Mouse (Mus musculus): Measurements from ENCODE around the gene Gm20708. TPM values are rescaled to one million over a fixed set of nuclear protein-coding genes. Genes with fewer than 3 reads are reported as not detected.

Gene Gm20708
- polyA plus RNA-seq, 1 experiment from 2014 or later = 0.16 TPM

GRCm38 (mm10) chr11:117768725-117769682 lies 40.5 kb upstream of the Gm20708 start:
- no peak overlapping the region for H3K27ac ChIP-seq (replicated peaks; ENCODE audit: low read depth, low read length)
- no peak overlapping the region for H3K4me2 ChIP-seq (ENCODE audit: low read depth, severe bottlenecking)
- H3K36me3 ChIP-seq (ENCODE audit: control insufficient read depth, insufficient read depth, low read length) = peaks cover 10% of the 10 kb centered on the region; the same call in 1 of the 2 replicates
- H3K9me3 ChIP-seq (ENCODE audit: control insufficient read depth, low read length) = no peaks in the 10 kb centered on the region
- H3K4me3 ChIP-seq (ENCODE audit: low read depth, low read length) = no peak overlapping the region
- H3K9ac ChIP-seq (ENCODE audit: low read length) = no peak overlapping the region
- DNase-seq (ENCODE audit: low spot score) = no peak
- H3K27me3 ChIP-seq (ENCODE audit: control insufficient read depth, insufficient read depth, low read length) = no peaks in the 10 kb centered on the region
- WGBS = 87% methylated on average over 20 of the region's 20 CpGs
- no peak for ATAC-seq (ENCODE audit: insufficient number of reproducible peaks, low FRiP score, low TSS enrichment, low read depth)
- H3K4me1 ChIP-seq (ENCODE audit: control insufficient read depth, insufficient read depth, low read length) = no peaks in the 10 kb centered on the region

DNA sequence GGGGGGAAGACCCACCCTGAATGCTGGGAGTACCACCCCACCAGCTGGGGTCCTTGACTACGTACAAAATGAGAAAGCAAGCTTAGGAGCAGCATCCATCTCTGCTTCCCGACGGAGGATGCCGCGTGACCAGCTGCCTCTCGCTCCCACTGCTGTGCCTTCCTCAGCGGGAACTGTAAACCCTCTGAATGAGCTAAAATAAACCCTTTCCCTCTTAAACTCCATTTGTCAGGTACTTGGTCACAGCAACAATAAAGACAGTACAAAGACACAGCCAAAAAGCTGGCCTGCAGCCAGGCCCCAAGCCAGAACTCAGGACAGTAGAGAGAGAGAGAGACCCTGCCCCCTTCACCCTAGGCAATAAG lies 39.8 kb upstream of the Gm20708 start:
- no peak overlapping the region for H3K9ac ChIP-seq (ENCODE audit: low read length)
- no peak overlapping the region for H3K4me2 ChIP-seq (ENCODE audit: low read depth, severe bottlenecking)
- ATAC-seq (ENCODE audit: insufficient number of reproducible peaks, low FRiP score, low TSS enrichment, low read depth) (no peak), DNase-seq (ENCODE audit: low spot score) (no peak)
- H3K27ac ChIP-seq (replicated peaks; ENCODE audit: low read depth, low read length) = no peak overlapping the region
- H3K4me1 ChIP-seq (ENCODE audit: control insufficient read depth, insufficient read depth, low read length) = no peaks in the 10 kb centered on the region
- 93% methylated on average over 7 of the region's 7 CpGs for whole genome bisulfite sequencing
- peaks cover 6% of the 10 kb centered on the region; the same call in 1 of the 2 replicates for H3K36me3 ChIP-seq (ENCODE audit: control insufficient read depth, insufficient read depth, low read length)
- no peak overlapping the region for H3K4me3 ChIP-seq (ENCODE audit: low read depth, low read length)
- H3K9me3 ChIP-seq (ENCODE audit: control insufficient read depth, low read length) = no peaks in the 10 kb centered on the region
- H3K27me3 ChIP-seq (ENCODE audit: control insufficient read depth, insufficient read depth, low read length) = no peaks in the 10 kb centered on the region

GRCm38 (mm10) chr11:117770407-117770806 lies 39.1 kb upstream of the Gm20708 start:
- no peaks in the 10 kb centered on the region for H3K4me1 ChIP-seq (ENCODE audit: control insufficient read depth, insufficient read depth, low read length)
- H3K27me3 ChIP-seq (ENCODE audit: control insufficient read depth, insufficient read depth, low read length) = no peaks in the 10 kb centered on the region
- DNase-seq (ENCODE audit: low spot score) (no peak), ATAC-seq (ENCODE audit: insufficient number of reproducible peaks, low FRiP score, low TSS enrichment, low read depth) (no peak)
- H3K4me2 ChIP-seq (ENCODE audit: low read depth, severe bottlenecking) = no peak overlapping the region
- H3K9me3 ChIP-seq (ENCODE audit: control insufficient read depth, low read length) = no peaks in the 10 kb centered on the region
- H3K36me3 ChIP-seq (ENCODE audit: control insufficient read depth, insufficient read depth, low read length) = peaks cover 3% of the 10 kb centered on the region; the same call in 1 of the 2 replicates
- no peak overlapping the region for H3K4me3 ChIP-seq (ENCODE audit: low read depth, low read length)
- no peak overlapping the region for H3K27ac ChIP-seq (replicated peaks; ENCODE audit: low read depth, low read length)
- 88% methylated on average over 10 of the region's 10 CpGs for WGBS
- H3K9ac ChIP-seq (ENCODE audit: low read length) = no peak overlapping the region

- Histone ChIP-seq H3K9me3 (ENCODE audit: control insufficient read depth, low read length) (no peaks in the 10 kb centered on the region), H3K4me1 (ENCODE audit: control insufficient read depth, insufficient read depth, low read length) (no peaks in the 10 kb centered on the region), H3K27me3 (ENCODE audit: control insufficient read depth, insufficient read depth, low read length) (no peaks in the 10 kb centered on the region), H3K4me2 (ENCODE audit: low read depth, severe bottlenecking) (no peak overlapping the region), H3K9ac (ENCODE audit: low read length) (no peak overlapping the region), H3K36me3 (ENCODE audit: control insufficient read depth, insufficient read depth, low read length) (peaks cover 5% of the 10 kb centered on the region), H3K27ac (replicated peaks; ENCODE audit: low read depth, low read length) (no peak overlapping the region), H3K4me3 (ENCODE audit: low read depth, low read length) (no peak overlapping the region)
- ATAC-seq (ENCODE audit: insufficient number of reproducible peaks, low FRiP score, low TSS enrichment, low read depth) (no peak), DNase-seq (ENCODE audit: low spot score) (no peak)
- 96% methylated on average over 7 of the region's 7 CpGs for WGBS
Observed at GRCm38 (mm10) chr11:117772352-117772751, 37.1 kb upstream of the Gm20708 start.

GRCm38 (mm10) chr11:117774925-117775324 lies 34.5 kb upstream of the Gm20708 start:
- Histone ChIP-seq H3K4me2 (ENCODE audit: low read depth, severe bottlenecking) (no peak overlapping the region), H3K9me3 (ENCODE audit: control insufficient read depth, low read length) (no peaks in the 10 kb centered on the region), H3K27me3 (ENCODE audit: control insufficient read depth, insufficient read depth, low read length) (no peaks in the 10 kb centered on the region), H3K9ac (ENCODE audit: low read length) (no peak overlapping the region), H3K4me1 (ENCODE audit: control insufficient read depth, insufficient read depth, low read length) (peaks cover 12% of the 10 kb centered on the region), H3K27ac (replicated peaks; ENCODE audit: low read depth, low read length) (no peak overlapping the region), H3K36me3 (ENCODE audit: control insufficient read depth, insufficient read depth, low read length) (peaks cover 5% of the 10 kb centered on the region), H3K4me3 (ENCODE audit: low read depth, low read length) (no peak overlapping the region)
- ATAC-seq (ENCODE audit: insufficient number of reproducible peaks, low FRiP score, low TSS enrichment, low read depth) (no peak), DNase-seq (ENCODE audit: low spot score) (no peak)
- WGBS = 94% methylated on average over 10 of the region's 10 CpGs

GRCm38 (mm10) chr11:117775540-117775939 lies 33.9 kb upstream of the Gm20708 start:
- H3K4me2 ChIP-seq (ENCODE audit: low read depth, severe bottlenecking) = no peak overlapping the region
- peaks cover 17% of the 10 kb centered on the region for H3K4me1 ChIP-seq (ENCODE audit: control insufficient read depth, insufficient read depth, low read length)
- no peak for DNase-seq (ENCODE audit: low spot score)
- H3K27me3 ChIP-seq (ENCODE audit: control insufficient read depth, insufficient read depth, low read length) = no peaks in the 10 kb centered on the region
- H3K9ac ChIP-seq (ENCODE audit: low read length) = no peak overlapping the region
- no peak overlapping the region for H3K4me3 ChIP-seq (ENCODE audit: low read depth, low read length)
- WGBS = 92% methylated on average over 13 of the region's 13 CpGs
- ATAC-seq (ENCODE audit: insufficient number of reproducible peaks, low FRiP score, low TSS enrichment, low read depth) = no peak
- no peaks in the 10 kb centered on the region for H3K9me3 ChIP-seq (ENCODE audit: control insufficient read depth, low read length)
- H3K27ac ChIP-seq (replicated peaks; ENCODE audit: low read depth, low read length) = no peak overlapping the region
- peaks cover 5% of the 10 kb centered on the region for H3K36me3 ChIP-seq (ENCODE audit: control insufficient read depth, insufficient read depth, low read length)

DNA sequence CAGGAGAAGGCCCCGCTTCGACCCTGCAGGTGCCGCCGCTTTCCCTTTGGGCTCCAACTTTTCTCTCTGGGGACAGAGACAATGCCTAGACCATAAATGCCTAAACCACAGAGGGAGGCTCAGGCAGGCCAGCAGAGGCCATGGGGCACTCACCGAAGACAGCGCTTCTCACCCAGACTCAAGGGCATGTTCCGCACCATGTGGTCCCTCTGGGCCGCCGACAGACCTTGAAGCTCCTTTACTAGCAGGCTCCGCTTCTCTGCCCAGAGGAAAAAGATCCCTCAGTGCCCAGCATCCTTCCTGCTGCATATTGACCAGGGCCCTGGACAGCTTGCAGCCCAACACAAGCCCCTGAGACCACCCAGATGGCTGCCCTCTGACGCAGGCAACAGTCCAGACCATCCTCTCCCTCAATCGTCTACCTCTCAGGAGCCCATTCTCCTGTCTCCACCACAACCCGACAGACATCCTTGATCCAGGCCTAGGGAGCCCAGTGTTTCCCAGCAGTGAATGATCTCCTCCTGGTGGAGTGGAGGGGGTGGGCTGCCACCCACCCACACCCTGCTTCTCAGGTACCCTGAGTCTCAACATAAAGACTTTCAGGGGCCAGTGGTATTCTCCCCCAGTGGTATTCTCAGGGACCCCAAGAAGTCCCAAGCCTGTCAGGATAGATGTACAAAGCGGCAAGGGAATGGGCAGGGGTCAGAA lies 33.2 kb upstream of the Gm20708 start:
- Histone ChIP-seq H3K9ac (ENCODE audit: low read length) (no peak overlapping the region; the same call in 1 of the 2 replicates), H3K27ac (replicated peaks; ENCODE audit: low read depth, low read length) (no peak overlapping the region)

DNA sequence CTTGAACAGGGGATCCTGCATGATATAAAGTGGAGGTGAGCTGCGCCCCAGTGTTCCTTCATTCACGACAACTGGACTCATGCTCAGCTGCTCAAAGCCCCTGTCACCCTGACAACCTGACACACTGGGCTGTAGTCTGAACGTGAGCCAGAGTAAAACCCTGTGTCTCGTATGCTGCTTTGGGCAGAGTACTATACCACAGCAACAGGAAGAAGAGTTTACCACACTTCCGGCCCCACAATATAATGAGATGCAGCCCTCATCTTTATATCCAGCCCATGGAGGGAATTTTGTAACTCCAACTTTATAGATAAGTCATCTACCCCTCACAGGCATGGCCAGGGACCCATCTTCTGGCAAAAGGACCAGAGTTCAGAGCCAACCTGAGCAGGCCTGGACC lies 32.4 kb upstream of the Gm20708 start:
- DNase-seq (ENCODE audit: low spot score) (no peak), ATAC-seq (ENCODE audit: insufficient number of reproducible peaks, low FRiP score, low TSS enrichment, low read depth) (no peak)
- WGBS = 90% methylated on average over 5 of the region's 5 CpGs
- Histone ChIP-seq H3K9ac (ENCODE audit: low read length) (no peak overlapping the region), H3K27me3 (ENCODE audit: control insufficient read depth, insufficient read depth, low read length) (peaks cover 2% of the 10 kb centered on the region; the same call in 1 of the 2 replicates), H3K9me3 (ENCODE audit: control insufficient read depth, low read length) (no peaks in the 10 kb centered on the region), H3K4me3 (ENCODE audit: low read depth, low read length) (no peak overlapping the region), H3K4me2 (ENCODE audit: low read depth, severe bottlenecking) (no peak overlapping the region), H3K4me1 (ENCODE audit: control insufficient read depth, insufficient read depth, low read length) (peaks cover 25% of the 10 kb centered on the region), H3K36me3 (ENCODE audit: control insufficient read depth, insufficient read depth, low read length) (peaks cover 5% of the 10 kb centered on the region), H3K27ac (replicated peaks; ENCODE audit: low read depth, low read length) (no peak overlapping the region)

More for the DNA sequence above, 33.2 kb upstream of the Gm20708 start:
- Histone ChIP-seq H3K4me1 (ENCODE audit: control insufficient read depth, insufficient read depth, low read length) (peaks cover 22% of the 10 kb centered on the region), H3K27me3 (ENCODE audit: control insufficient read depth, insufficient read depth, low read length) (no peaks in the 10 kb centered on the region), H3K4me2 (ENCODE audit: low read depth, severe bottlenecking) (no peak overlapping the region), H3K4me3 (ENCODE audit: low read depth, low read length) (no peak overlapping the region), H3K36me3 (ENCODE audit: control insufficient read depth, insufficient read depth, low read length) (peaks cover 5% of the 10 kb centered on the region), H3K9me3 (ENCODE audit: control insufficient read depth, low read length) (no peaks in the 10 kb centered on the region)
- ATAC-seq (ENCODE audit: insufficient number of reproducible peaks, low FRiP score, low TSS enrichment, low read depth) = no peak
- DNase-seq (ENCODE audit: low spot score) = no peak
- WGBS = 91% methylated on average over 14 of the region's 14 CpGs

All from limb, embryonic 11.5 days (tissue).